Mouse (Mus musculus) stomach, embryonic 14.5 days (tissue): Measurements from ENCODE around the gene 4932429P05Rik. TPM values are rescaled to one million over a fixed set of nuclear protein-coding genes. Genes with fewer than 3 reads are reported as not detected.

Experiments
- ATAC-seq: fragments of 200-750 bp; cut with Nextera tagmentation; 2 replicates; pipeline ENCODE4 v1.8.0; 2017; ENCODE audit warnings: low read depth, moderate TSS enrichment; ENCODE audit not compliant: insufficient number of reproducible peaks, insufficient read depth, low FRiP score
- H3K27ac ChIP-seq: fragments of 300-500 bp; sonication (generic); 2 replicates; pipeline ENCODE4 v1.5.1; 2014; ENCODE audit warnings: mild to moderate bottlenecking, low read length, moderate library complexity, mixed read lengths
- H3K27me3 ChIP-seq: fragments of 300-500 bp; sonication (generic); 2 replicates; pipeline ENCODE4 v1.6.1; 2014; ENCODE audit warnings: low read length, control low read depth, mixed read lengths; ENCODE audit not compliant: control insufficient read depth, insufficient read depth
- H3K36me3 ChIP-seq: fragments of 300-500 bp; sonication (generic); 2 replicates; pipeline ENCODE4 v1.6.1; 2014; ENCODE audit warnings: mild to moderate bottlenecking, control low read depth, low read length, moderate library complexity, mixed read lengths; ENCODE audit not compliant: control insufficient read depth, insufficient read depth
- H3K4me1 ChIP-seq: fragments of 300-500 bp; sonication (generic); 2 replicates; pipeline ENCODE4 v1.6.1; 2014; ENCODE audit warnings: low read length, control low read depth, mixed read lengths; ENCODE audit not compliant: control insufficient read depth, insufficient read depth
- H3K4me2 ChIP-seq: fragments of 300-500 bp; sonication (generic); replicated peaks from 2 replicates; pipeline ENCODE4 v1.6.1; 2014; ENCODE audit warnings: low read depth, low read length, control low read depth
- H3K4me3 ChIP-seq: fragments of 300-500 bp; sonication (generic); 2 replicates; pipeline ENCODE4 v1.5.1; 2014; ENCODE audit warnings: low read depth, low read length, control low read depth
- H3K9ac ChIP-seq: fragments of 300-500 bp; sonication (generic); replicated peaks from 2 replicates; pipeline ENCODE4 v1.6.1; 2014; ENCODE audit warnings: low read depth, mild to moderate bottlenecking, control low read depth, low read length, moderate library complexity, mixed read lengths
- H3K9me3 ChIP-seq: fragments of 300-500 bp; sonication (generic); 2 replicates; pipeline ENCODE4 v1.6.1; 2016; ENCODE audit warnings: low read depth, low read length, control low read depth; ENCODE audit not compliant: control insufficient read depth
- polyA plus RNA-seq: library from polyadenylated mRNA; unstranded; fragments of >200 nt; fragmentation: Nextera tagmentation; extraction: Ambion mirVana; gene quantifications from 2 replicates; pipeline ENCODE4 v1.2.1, GENCODE M21; 2014

The 4932429P05Rik gene
- polyA plus RNA-seq = not detected in 2 replicates

DNA sequence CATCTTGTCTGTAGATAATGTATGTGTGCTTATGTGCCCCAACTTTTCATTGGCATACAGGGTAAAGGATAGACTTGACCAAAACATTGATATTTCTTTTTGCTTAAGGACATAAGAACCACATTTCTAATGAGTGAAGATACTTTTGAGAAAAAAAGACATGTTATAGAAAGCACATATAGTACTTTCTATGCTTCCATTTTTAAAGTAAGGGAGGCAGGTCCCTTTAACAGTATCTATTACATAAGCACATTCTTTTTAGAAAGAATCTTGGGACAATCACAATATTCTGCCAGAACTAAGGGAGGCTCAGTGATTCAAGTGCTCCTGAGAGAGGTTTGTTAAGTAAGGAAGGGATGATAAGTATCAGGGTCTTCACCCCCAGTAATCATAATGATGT is at the start of gene 4932429P05Rik:
TSS of gene 4932429P05Rik (plus strand) at position 301 of the 400 bp plus-strand sequence.
- Histone ChIP-seq H3K9me3 (no peaks in the 10 kb centered on the region), H3K4me2 (no peak within 1 kb of the TSS)
- no peak for ATAC-seq

More for the DNA sequence above, at the start of gene 4932429P05Rik:
- no peaks in the 10 kb centered on the region for H3K27me3 ChIP-seq
- H3K4me3 ChIP-seq = no peak within 1 kb of the TSS
- no peaks in the 10 kb centered on the region for H3K36me3 ChIP-seq
- no peak within 1 kb of the TSS for H3K27ac ChIP-seq
- H3K4me1 ChIP-seq = no peaks in the 10 kb centered on the region
- no peak within 1 kb of the TSS for H3K9ac ChIP-seq

Other genes starting within 250 kb of the 4932429P05Rik start
- not detected in 2 replicates for gene 4930415L06Rik, start 180.6 kb downstream of the 4932429P05Rik start, polyA plus RNA-seq